Mouse (Mus musculus) thymus, adult 2 months (tissue): ENCODE results near the gene Tedc1.

ENCODE experiments used
- CTCF ChIP-seq: fragments of 200-500 bp; IDR thresholded peaks from 2 replicates; pipeline ENCODE4 v1.5.1; 2012; ENCODE audit warnings: mild to moderate bottlenecking, control low read depth, low read length, moderate library complexity, borderline replicate concordance; ENCODE audit not compliant: control insufficient read depth, poor library complexity, insufficient read depth; ENCODE audit errors: extremely low read depth
- POLR2A ChIP-seq: fragments of 200-500 bp; IDR thresholded peaks from 2 replicates; pipeline ENCODE4 v1.6.1; 2012; ENCODE audit warnings: mild to moderate bottlenecking, low read length, control low read depth, moderate library complexity; ENCODE audit not compliant: control insufficient read depth, poor library complexity, insufficient read depth; ENCODE audit errors: extremely low read depth

DNA sequence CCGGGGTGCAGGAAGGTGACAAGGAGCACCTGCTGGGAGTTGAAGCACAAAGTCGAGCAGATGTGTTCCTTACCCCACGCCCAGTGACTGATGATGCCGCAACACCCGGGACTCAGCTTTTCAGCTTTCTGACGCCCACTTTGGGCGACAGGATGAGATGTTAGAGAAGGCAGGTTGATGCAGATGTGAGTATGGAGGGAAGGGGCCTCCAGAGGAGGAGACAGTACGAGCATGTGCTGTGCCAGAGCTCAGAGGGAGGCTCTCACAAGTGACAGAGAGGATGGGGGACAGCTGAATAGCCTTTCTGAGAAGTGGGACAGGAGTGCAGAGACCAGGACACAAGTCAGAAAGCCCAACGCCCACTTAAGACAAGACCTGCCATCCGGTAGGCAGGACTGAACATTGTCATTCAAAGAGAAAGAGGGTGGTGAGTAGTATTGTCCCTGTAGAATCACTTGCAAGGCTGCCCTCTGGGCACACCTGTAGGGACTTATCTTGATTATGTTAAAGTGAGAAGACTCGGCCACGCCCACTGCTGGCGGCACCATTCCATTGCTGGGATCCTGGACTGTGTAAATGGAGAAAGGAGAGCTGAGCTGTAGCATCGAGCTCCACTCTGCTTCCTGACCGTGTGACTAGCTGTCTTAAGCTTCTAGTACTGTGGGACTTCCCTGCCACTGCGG, 41.2 kb upstream of the Tedc1 start:
- no peak for TF ChIP-seq CTCF
- no peak for TF ChIP-seq POLR2A
